8 mouse cellular contexts compared by ENCODE assay signal in genomic region chr8:119992249-119992648, GRCm38 (mm10). TPM values are rescaled to one million over a fixed set of nuclear protein-coding genes. Genes with fewer than 3 reads are reported as not detected.
DNase-seq lines count a peak whose midpoint lies in the region; ATAC-seq and TF ChIP-seq lines count a peak whose summit lies in the region.

Gene Crispld2, plus strand, starts transcription at chr8:119992438.

- under 1% methylated on average over 25 of the region's 25 CpGs for WGBS in hindbrain, embryonic 13.5 days
- WGBS in lung, postnatal 0 days = 3% methylated on average over 25 of the region's 25 CpGs

- peak within 1 kb of the TSS; percentile 51 for H3K9ac ChIP-seq in hindbrain, embryonic 13.5 days
- no peak within 1 kb of the TSS for H3K9ac ChIP-seq in lung, postnatal 0 days (replicated peaks; ENCODE audit: low read depth)

- peak within 1 kb of the TSS; percentile 58 for H3K27ac ChIP-seq in gastrocnemius, adult 2 months
- H3K27ac ChIP-seq in hindbrain, embryonic 13.5 days = no peak within 1 kb of the TSS
- no peak within 1 kb of the TSS for H3K27ac ChIP-seq in lung, postnatal 0 days (ENCODE audit: low read length)

- H3K36me3 ChIP-seq in hindbrain, embryonic 13.5 days = no peaks in the 10 kb centered on the region
- no peaks in the 10 kb centered on the region for H3K36me3 ChIP-seq in lung, postnatal 0 days (ENCODE audit: insufficient read depth, low read length)

- no peak for TF ChIP-seq EP300 in lung, postnatal 0 days (IDR thresholded peaks at IDR 0.05)

- peaks cover 52% of the 10 kb centered on the region for H3K27me3 ChIP-seq in hindbrain, embryonic 13.5 days
- peaks cover 17% of the 10 kb centered on the region; the same call in 1 of the 2 replicates for H3K27me3 ChIP-seq in lung, postnatal 0 days (replicated peaks; ENCODE audit: insufficient read depth, low read length)

- peak; percentile 29; the same call in 1 of the 2 replicates for TF ChIP-seq CTCF in gastrocnemius, adult 2 months (IDR thresholded peaks at IDR 0.05)
- peak; percentile 41 for TF ChIP-seq CTCF in lung, postnatal 0 days (IDR thresholded peaks at IDR 0.05)

- H3K4me2 ChIP-seq in hindbrain, embryonic 13.5 days = peak within 1 kb of the TSS; percentile 58
- H3K4me2 ChIP-seq in lung, postnatal 0 days (replicated peaks; ENCODE audit: low read depth, low read length) = peak within 1 kb of the TSS; percentile 25; the same call in 1 of the 2 replicates

- peak within 1 kb of the TSS; percentile 70 for H3K4me3 ChIP-seq in gastrocnemius, adult 2 months
- peak within 1 kb of the TSS; percentile 38 for H3K4me3 ChIP-seq in hindbrain, embryonic 13.5 days
- peak within 1 kb of the TSS; percentile 15; the same call in 1 of the 2 replicates for H3K4me3 ChIP-seq in lung, postnatal 0 days (ENCODE audit: low read depth, low read length)

- DNase-seq in Muller cell, postnatal 12 days (ENCODE audit: inconsistent ontology term) = peak; percentile 92
- peak; percentile 56 to 80 for DNase-seq in cerebellum, postnatal 4 days (ENCODE audit: low spot score in 2 of 2)
- peak; percentile 90 for DNase-seq in gastrocnemius, adult 2 months
- peak; percentile 48 to 54 for DNase-seq in layer of hippocampus, postnatal 36 days
- peak; percentile 88 for DNase-seq in lung, postnatal 0 days (ENCODE audit: low spot score)
- DNase-seq in retina, embryonic 14.5 days (ENCODE audit: low spot score) = peak; percentile 87
- peak; percentile 53 for DNase-seq in urinary bladder, adult 2 months (ENCODE audit: low spot score)

- peak; percentile 86 for ATAC-seq in hindbrain, embryonic 13.5 days (ENCODE audit: low FRiP score)
- ATAC-seq in lung, postnatal 0 days = peak; percentile 72

- H3K9me3 ChIP-seq in hindbrain, embryonic 13.5 days = no peaks in the 10 kb centered on the region
- H3K9me3 ChIP-seq in lung, postnatal 0 days (ENCODE audit: low read length) = no peaks in the 10 kb centered on the region

- intact Hi-C loops in gastrocnemius, adult 2 months (cut with DNase I) = no loop called here

- peaks cover 25% of the 10 kb centered on the region for H3K4me1 ChIP-seq in hindbrain, embryonic 13.5 days (replicated peaks)
- no peaks in the 10 kb centered on the region for H3K4me1 ChIP-seq in lung, postnatal 0 days (ENCODE audit: insufficient read depth, low read depth, low read length)

RNA-seq across cellular contexts. Expression of gene Crispld2, which starts in this region (rescaled TPM):
- total RNA-seq in gastrocnemius, adult 2 months (2021) = 10 to 100 TPM in 1 of 2 experiments, 1 to 10 TPM in 1; 9.5 to 19.6 TPM
- polyA plus RNA-seq in hindbrain, embryonic 13.5 days (2015; fragmentation: Nextera tagmentation; extraction: Ambion mirVana) = 3.1 and 3.5 TPM in 2 replicates
- total RNA-seq in layer of hippocampus, postnatal 36 days (2021) = 1 to 10 TPM; 1.6 to 2.0 TPM
- polyA plus RNA-seq in lung, postnatal 0 days (2015; fragmentation: Nextera tagmentation; extraction: Ambion mirVana) = 9.7 and 16.8 TPM in 2 replicates
- polyA plus RNA-seq in urinary bladder, adult 2 months (2012; rRNA removed) = 152 and 193 TPM in 2 replicates

Comparison
In these comparisons a context has a peak if more than half of its experiments do, and no peak if none do; other contexts are left out.
1. H3K4me3 ChIP-seq: peak in every context shown above with its lines; median percentile 70 in gastrocnemius, adult 2 months; 38 in hindbrain, embryonic 13.5 days; 15 in lung, postnatal 0 days.